Mouse (Mus musculus): Measurements from ENCODE around the gene Plpp1.
A peak's percentile ranks its signal among the peaks of the same experiment; 100 is the strongest.

Gene Plpp1

DNA sequence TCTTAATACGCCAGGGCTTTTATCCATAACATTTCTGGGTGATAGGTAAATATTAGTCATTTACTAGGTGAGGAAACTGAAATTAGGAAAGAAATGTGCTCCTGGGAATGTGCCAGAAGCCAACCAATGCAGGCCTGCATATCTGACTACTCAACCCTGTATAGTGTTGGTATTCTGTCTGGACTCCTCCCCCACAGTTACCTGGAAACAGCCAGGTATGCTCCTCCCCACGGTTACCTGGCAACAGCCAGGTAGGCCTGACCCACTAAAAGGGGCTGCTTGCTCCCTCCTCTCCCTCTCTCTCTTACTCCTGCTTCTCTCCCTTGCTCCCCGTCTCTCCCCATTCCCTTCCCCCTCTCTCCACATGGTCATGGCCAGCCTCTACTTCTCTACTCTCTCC lies 21.8 kb downstream of the Plpp1 start:
- DNase-seq = no peak

GRCm38 (mm10) chr13:112823236-112823910 lies 22.8 kb downstream of the Plpp1 start:
- no peak for DNase-seq

DNA sequence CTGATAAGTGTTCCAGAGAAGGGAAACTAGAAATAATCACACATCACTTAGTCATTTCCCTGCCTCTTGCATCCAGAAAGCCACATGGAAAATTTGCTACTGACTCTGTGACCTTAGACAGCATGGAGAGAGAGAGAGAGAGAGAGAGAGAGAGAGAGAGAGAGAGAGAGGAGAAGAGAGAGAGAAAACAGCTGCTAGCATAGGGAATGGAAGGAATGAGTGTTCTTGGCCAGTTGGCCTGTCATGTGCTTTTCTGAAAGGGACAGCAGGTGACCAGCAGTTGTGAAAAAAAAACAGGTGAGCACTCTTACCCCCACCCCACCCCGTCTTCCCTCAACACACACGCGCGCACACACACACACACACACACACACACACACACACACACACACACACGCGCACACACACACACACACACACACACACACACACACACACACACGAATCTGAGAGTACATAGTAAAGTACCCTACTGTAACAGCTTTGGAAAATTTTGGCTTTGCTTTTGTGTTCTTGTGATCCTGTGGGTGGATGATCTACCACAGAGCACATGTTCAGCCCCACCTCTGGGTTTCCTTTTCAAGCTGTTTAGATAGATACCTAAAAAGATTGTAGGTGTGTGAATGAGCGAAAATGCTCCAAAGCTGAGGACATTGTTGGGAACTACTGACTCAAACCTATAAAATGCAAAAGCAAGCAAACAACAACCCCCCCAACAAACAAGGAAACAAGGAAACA lies 23.5 kb downstream of the Plpp1 start:
- no peak for DNase-seq

DNA sequence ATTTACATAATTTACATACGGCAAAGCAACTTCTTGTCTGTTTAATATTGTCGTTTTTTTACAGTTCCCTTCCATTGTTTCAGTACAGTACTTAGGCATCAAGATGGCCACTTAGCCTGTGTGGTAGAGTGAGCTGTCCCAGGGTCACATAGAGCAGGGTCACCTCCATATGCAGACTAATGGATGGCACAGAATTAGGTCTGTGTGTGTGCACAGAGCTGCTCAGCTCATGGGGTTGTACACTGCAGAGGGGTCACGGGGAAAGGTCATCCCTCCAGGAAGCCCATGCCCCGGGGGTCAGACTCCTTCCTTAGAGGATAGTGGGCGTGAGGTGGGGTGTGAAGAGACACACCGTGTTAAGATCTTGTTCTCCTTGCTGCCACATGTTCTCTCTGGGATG lies 24.9 kb downstream of the Plpp1 start:
- no peak for DNase-seq

DNA sequence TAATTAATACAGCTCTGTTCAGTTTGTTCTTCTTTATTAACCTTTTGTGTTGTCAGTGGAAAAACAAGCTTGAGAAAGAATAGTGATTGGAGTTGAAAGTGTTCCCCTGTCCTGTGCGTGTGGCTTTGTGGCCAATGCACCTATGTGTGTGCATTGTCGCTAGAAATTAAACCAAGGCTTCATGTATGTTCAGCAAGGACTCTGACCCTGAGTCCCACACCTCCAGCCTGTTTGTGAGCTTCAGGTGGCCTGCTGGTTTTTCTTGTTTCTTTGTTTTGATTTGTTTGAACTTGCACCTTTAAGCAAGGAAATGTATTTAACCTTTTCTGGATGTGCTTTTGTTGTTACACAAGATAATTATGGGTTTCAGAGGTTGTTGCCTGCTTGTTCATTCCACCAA lies 29.0 kb downstream of the Plpp1 start:
- DNase-seq = no peak

DNA sequence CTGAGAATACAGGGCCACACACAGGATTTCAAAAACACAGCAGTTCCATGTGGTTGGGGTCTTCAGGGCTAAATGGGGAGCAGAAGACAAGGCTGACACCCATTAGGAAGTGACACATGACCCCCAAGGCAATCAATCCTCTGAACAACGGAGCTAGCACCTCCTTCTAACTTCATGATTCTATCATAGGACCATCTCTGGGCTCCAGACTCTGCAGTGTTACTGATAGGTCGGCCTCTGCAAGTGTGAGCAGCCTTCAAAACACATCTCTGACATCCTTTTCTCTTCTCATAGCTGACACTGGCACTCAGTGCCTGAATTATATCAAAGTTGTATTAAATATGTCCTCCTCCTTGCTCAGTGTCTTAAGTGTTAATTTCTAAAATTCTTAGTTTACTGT lies 32.0 kb downstream of the Plpp1 start:
- DNase-seq = no peak

GRCm38 (mm10) chr13:112833253-112833894 lies 32.8 kb downstream of the Plpp1 start:
- no peak for DNase-seq

- no peak for DNase-seq
These were observed 33.3 kb downstream of the Plpp1 start for GRCm38 (mm10) chr13:112833895-112834263.

DNA sequence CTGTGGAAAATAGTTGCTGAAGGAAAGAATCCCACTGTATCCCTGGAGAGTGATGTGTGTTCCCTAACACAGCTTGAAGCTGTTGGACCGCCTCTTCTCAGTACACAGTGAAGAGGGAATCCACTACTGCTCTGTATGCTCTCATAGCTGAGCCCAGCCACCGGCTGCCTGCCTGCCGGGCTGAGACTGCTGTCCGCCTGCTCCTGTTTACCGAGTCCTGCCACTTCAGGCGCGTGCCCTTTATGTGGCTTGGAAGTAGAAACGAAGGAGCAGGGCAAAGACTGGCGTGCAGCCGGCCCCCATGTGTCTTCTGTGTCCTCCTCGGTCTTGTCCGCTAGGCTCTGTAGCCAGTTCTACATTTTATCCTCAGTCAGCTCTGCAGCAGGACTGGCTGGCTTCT lies 34.5 kb downstream of the Plpp1 start:
- DNase-seq = no peak

GRCm38 (mm10) chr13:112836951-112837350 lies 36.4 kb downstream of the Plpp1 start:
- DNase-seq = no peak

- no peak for DNase-seq
These were observed 37.1 kb downstream of the Plpp1 start for GRCm38 (mm10) chr13:112837621-112838155.

DNA sequence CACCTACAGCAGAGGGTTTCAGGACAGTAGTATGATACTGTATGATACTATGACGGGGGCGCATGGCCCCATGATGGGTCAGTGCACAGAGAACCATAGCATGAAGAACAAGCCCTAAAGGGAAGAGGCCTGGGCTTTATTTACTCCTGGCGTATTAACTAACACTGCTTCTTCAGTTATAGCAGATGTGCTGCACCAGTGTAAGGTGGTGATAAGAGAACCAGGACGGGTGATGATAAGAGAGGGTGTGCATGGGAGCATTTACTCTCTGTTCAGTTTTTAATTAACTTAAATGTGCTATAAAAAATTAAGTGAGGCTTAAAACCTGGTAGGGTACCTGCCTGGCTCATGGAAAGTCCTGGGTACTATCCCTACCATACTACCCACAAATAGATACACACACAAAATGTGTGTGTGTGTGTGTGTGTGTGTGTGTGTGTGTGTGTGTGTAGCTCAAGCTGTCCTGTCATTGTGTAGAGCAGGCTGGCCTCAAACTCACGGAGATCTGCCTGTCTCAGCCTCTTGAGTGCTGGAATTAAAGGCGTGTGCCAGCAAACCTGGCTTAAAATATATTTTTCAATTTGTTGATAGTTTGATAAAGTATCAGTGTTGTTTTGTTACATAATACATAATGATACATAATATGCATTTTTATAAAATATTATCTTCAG lies 38.1 kb downstream of the Plpp1 start:
- DNase-seq = no peak

DNA sequence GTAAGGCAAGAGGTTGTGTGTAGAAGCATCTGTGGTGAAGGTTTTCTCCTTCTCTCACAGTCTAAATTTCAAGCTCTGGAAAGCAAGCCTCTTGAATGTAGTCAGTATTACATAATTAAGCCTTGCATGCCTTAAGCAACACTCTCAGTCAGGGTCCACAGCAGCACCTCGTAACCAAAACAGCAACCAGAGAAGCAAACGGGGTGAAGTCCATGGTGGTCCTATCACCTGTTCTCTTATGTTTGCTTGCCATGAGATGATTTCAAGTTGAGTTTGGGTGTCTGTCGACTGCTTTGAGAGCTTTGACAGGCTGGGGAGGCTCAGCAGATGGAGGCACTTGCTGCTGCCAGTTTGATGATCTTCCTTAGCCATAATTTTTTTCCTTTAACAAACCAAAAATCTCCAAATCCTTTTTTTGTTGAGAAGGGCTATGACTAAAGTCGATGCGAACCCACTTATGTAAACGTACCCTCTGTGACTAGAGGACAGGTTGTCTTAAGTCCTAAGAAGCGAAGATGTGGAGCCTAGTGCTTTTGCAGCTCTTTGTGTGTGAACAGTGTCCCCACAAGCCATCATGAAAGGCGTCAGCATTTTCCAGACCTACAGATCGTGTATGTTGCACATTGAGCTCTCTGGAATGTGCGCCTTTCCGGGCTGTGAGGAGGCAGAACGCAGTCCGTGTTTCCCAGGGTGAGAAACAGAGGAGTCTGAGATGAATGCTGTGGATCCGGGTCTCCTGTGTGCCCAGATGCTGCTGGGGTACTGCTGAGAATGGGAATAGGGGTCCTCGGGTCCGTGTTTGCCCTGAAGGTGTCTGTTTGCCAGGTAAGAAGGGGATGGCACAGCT lies 39.9 kb downstream of the Plpp1 start:
- DNase-seq = no peak

DNA sequence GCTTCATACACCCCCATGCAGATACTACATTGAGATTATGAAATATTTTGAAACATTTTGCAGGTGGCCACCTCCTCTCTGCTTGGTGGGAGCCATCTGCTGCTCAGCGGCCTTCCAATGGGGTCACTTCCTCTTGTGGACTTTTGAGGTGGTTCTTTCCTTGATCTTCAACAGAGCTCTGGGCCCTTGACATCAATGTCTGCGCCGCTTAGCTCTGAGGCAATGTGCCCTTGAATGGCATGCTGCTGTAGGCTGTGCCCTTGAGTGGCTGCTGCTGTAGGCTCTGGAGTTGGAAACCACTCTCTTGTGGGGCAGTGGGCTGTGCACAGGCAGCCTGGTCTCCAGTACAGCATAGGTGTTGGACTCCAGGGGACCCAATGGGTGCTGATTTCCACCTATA lies 45.3 kb downstream of the Plpp1 start:
- no peak for DNase-seq

DNA sequence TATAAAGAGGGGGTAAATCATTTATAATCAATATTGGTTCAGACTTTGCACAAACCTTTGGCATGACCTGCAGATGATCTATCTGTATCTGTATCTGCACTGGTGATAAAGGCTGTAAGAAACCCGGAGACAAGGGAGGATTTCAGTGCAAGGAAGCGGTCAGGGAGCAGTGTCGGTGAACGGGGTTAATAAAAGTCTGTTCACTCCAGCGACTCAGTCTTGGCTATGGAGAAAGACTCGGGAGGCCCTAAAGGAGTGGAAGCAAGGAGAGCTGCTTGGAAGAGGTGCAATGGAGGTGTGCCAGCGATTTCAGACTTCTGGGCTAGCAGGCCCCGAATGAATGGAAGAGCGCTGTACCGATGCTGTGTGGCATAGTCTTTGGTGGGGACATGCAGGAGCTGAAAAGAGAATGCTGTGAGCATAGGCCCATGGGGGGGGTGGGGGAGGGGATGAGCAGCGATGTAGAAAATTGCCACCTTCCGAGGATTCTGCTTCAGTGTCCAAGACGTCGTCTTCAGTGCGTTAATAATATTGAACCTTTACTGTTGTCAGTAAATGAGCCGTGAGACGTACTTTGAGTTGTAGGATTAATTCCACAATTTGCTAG lies 53.2 kb downstream of the Plpp1 start:
- DNase-seq = no peak

DNA sequence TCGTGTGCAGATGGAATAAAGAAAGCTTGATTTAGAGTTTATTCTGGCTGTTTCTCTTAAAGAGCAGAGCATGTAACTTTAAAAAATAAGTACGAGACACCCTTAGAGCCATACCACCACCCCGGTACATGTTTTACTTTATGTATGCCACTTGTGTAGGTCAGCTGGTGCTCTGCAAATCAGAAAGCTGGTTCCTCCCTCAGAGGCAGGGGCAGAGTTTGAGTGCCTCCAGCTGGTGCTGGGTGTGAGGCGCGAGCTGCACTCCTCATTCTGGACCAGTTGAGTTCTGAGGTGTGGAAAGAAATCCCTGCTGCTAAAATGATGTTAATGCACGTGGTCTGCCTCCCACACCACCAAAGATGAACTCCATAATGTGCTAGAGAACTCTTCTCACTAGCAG lies 53.8 kb downstream of the Plpp1 start:
- DNase-seq = no peak

- no peak for DNase-seq
These were observed 57.3 kb downstream of the Plpp1 start for GRCm38 (mm10) chr13:112857921-112858320.

DNA sequence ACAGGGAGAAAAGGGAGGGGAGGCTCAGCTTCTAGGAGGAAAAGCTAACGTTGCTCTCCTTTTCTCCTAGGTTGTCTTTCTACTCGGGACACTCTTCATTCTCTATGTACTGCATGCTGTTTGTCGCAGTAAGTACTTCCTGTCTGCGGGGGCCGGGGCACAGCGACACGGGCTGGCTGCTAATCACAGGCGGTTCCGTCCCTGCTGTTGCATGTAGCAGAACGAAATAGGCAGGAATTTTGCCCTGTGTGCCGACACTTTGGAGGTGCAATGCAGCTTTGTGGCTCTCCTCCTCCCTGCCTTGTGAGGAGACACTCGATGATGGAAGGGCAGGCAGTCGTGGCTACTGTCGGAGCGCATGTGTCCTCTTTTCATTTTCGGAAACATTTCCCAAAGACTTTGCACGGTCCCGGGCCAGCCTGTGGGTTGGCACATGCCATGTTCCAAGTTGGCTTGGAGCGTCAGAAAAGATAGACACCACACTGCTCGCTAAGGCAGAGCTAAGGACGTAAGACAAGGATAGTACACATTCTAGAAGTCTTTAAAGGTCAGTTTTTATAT lies 59.1 kb downstream of the Plpp1 start:
- DNase-seq = no peak

- DNase-seq = no peak
These were observed 59.8 kb downstream of the Plpp1 start for GRCm38 (mm10) chr13:112860370-112860769.

GRCm38 (mm10) chr13:112860911-112861310 lies 60.3 kb downstream of the Plpp1 start:
- DNase-seq = no peak

DNA sequence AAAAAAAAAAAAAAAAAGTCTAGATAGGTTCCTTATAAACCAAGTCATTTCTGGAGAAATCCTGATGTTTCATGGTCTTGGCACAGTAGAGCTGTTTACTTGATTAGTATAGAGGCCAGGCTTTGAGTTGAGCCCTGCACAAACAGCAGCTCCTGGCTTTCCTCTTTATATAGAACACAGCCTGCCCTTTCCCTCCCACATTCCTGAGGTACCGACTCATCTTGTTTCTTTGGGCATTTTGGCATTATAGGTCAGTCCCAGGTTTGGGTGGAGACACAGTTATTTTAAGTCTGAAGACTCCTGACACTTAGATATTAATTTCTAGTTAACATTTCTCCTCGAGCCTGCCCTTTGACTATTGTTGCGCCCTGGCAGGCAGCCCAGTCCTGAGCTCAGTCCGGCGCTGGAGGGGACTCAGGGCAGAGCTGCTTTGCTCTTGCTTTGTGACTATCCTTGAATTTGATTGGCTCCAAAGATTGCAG lies 61.3 kb downstream of the Plpp1 start:
- DNase-seq = peak; percentile 83
